Mouse (Mus musculus): ENCODE results near the gene Prdm2. TPM values are rescaled to one million over a fixed set of nuclear protein-coding genes. Genes with fewer than 3 reads are reported as not detected.

The Prdm2 gene
- polyA plus RNA-seq, 1 experiment from 2014 or later, result 5.2 TPM

DNA sequence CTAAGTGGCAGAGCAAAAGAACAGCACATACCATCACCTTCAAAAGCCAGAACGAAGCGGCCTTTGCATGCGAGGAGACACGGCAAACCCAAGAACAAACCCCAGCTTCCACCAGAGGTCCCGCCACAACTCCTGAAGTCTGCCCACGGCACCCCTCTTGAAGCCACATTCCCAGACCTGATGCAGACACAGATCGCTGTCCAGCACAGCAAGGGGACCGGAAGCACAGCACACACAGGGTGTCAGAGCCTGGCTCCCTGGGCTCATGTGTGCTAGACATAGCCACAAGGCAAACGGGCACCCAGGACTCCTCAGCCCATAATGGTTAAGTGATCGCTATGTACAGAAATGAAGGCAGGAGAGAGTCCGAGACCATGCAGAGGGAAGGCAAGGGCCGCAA, 96.9 kb downstream of the Prdm2 start:
- no peaks in the 10 kb centered on the region for H3K9me3 ChIP-seq (replicated peaks)
- no peak for ATAC-seq
- no peaks in the 10 kb centered on the region for H3K27me3 ChIP-seq (replicated peaks)
- WGBS (ENCODE audit: insufficient replicate concordance), result 75% methylated on average over 12 of the region's 12 CpGs
- peaks cover 13% of the 10 kb centered on the region; the same call in 1 of the 2 replicates for H3K4me1 ChIP-seq
- H3K9ac ChIP-seq, result no peak overlapping the region
- no peak overlapping the region for H3K4me3 ChIP-seq
- no peak overlapping the region for H3K4me2 ChIP-seq
- H3K27ac ChIP-seq, result no peak overlapping the region
- peaks cover 9% of the 10 kb centered on the region for H3K36me3 ChIP-seq

DNA sequence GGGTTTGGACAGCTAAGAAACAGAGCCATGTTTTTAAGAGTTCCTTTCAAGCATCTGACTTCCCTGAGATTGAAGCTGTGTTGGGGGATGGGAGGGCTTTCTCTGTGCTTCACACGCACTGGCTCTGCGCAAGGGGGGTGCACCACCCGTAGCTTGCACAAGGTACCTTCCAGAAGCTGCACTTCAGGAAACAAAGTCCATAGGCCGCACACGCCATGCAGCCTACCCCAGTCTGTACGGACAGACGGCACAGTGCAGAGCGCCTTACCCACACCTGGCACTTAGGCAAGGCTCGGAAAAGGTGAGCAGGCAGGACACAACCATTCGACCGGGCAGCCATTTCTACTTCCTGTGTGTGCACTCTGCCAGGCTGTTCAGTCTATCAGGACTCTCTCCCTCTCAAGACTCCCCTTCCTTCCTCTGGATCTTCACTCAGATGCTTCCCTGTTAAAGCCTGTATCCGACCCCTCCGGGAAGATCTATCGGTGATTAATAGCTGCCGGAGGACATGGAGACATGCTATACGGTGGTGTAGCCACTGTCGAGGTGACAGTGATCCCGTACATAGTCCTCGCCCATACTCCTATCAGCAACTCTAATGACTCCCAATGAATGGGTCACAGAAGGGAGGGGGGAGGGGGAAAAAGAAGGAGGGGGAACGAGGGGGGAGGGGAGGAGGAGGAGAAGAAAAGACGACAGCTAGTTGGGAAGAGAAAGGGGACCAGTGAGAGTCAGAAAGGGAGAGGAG, 98.4 kb downstream of the Prdm2 start:
- H3K36me3 ChIP-seq, result peaks cover 23% of the 10 kb centered on the region
- no peak overlapping the region for H3K27ac ChIP-seq
- WGBS (ENCODE audit: insufficient replicate concordance), result 74% methylated on average over 21 of the region's 21 CpGs
- no peak for ATAC-seq
- H3K27me3 ChIP-seq (replicated peaks), result no peaks in the 10 kb centered on the region
- H3K9ac ChIP-seq, result no peak overlapping the region
- peaks cover 13% of the 10 kb centered on the region; the same call in 1 of the 2 replicates for H3K4me1 ChIP-seq
- no peak overlapping the region for H3K4me2 ChIP-seq
- no peak overlapping the region for H3K4me3 ChIP-seq
- H3K9me3 ChIP-seq (replicated peaks), result no peaks in the 10 kb centered on the region

DNA sequence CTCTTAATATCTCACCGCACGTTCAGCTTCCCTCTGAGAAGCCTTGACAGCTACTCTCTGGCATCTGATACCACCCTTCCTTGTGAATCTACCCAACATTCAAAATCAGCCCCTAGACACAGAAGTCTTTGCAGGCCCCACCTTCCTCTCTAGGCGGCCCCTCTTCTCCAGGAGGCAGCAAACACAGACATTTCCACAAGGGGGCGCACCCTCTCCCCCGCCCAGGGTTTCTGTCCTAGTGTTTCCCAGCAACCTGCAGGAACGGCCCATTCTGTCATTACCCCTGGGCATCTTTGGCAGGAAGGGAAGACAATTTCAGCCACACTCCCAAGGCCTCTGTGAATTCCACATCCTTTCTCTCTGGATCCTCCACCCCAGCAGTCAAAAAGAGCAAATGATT, 99.8 kb downstream of the Prdm2 start:
- H3K9me3 ChIP-seq (replicated peaks), result no peaks in the 10 kb centered on the region
- H3K27ac ChIP-seq, result no peak overlapping the region
- no peak overlapping the region for H3K4me3 ChIP-seq
- H3K4me2 ChIP-seq, result no peak overlapping the region
- WGBS (ENCODE audit: insufficient replicate concordance), result 36% methylated on average over 6 of the region's 6 CpGs
- no peak for ATAC-seq
- H3K36me3 ChIP-seq, result peaks cover 34% of the 10 kb centered on the region
- H3K4me1 ChIP-seq, result peaks cover 20% of the 10 kb centered on the region
- no peak overlapping the region for H3K9ac ChIP-seq
- no peaks in the 10 kb centered on the region for H3K27me3 ChIP-seq (replicated peaks)

DNA sequence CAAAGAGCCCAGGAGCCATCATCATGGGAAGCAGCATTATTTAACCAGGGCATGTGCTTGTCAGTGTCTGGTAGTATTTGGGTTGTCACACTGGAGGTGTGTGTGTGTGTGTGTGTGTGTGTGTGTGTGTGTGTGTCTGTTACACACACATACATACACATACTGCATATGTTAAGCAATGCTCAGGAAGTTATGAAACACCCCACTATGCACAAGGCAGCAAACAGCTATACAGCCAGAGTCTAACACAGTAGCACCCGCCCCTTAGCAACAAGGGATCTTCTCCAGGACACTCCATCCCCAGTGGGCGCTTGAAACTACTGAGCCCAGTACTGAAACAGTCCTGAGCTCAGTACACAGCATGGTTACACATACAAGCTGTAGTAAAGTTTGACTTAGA, 100.4 kb downstream of the Prdm2 start:
- Histone ChIP-seq H3K27me3 (replicated peaks) (no peaks in the 10 kb centered on the region), H3K27ac (no peak overlapping the region), H3K36me3 (peaks cover 37% of the 10 kb centered on the region), H3K4me3 (no peak overlapping the region), H3K4me1 (peaks cover 24% of the 10 kb centered on the region), H3K4me2 (no peak overlapping the region), H3K9ac (no peak overlapping the region), H3K9me3 (replicated peaks) (no peaks in the 10 kb centered on the region)
- no peak for ATAC-seq
- WGBS (ENCODE audit: insufficient replicate concordance), result 76% methylated on average over 2 of the region's 2 CpGs

DNA sequence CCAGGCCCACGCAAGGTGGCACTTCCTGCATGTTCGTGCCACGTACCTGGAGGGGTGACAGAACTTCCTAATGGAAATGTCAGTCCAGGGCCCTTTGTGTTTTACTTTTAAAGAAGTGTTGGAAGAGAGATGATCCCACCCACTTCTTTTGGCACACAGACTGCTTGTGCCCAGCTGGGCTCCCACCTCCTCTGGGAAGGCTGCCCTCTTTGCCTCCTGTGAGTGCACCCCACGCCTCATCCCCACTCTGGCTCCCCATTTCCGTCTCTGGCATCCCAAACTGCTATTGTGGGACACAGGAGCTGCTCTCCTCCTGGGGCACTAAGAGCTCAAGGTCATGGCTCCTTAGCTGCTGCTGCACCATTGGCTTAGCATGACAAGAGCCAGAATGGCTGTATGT, 100.9 kb downstream of the Prdm2 start:
- Histone ChIP-seq H3K36me3 (peaks cover 37% of the 10 kb centered on the region), H3K9ac (no peak overlapping the region), H3K4me1 (peaks cover 24% of the 10 kb centered on the region), H3K4me2 (no peak overlapping the region), H3K27ac (no peak overlapping the region), H3K9me3 (replicated peaks) (no peaks in the 10 kb centered on the region), H3K4me3 (no peak overlapping the region), H3K27me3 (replicated peaks) (no peaks in the 10 kb centered on the region)
- ATAC-seq, result no peak
- WGBS (ENCODE audit: insufficient replicate concordance), result 75% methylated on average over 5 of the region's 5 CpGs

DNA sequence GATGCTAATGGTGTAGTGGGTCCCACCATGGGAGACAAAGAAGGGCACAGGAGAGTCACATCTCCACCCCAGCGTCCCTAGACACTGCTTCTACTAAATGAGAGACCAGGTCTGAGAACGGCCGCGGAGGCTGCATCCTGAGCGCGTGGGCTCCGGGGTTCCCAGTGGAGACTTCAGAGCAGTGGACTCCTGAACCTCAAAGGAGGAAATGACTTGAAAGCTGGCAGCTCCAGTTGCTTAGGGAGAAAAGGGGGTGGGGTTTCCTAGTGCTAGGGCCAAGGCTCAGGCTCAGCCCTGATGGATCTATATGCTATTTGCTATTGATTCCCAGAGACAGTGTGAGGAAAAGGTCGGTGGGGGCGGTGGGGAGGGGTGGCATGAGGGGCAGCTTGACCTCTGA, 104.2 kb downstream of the Prdm2 start:
- no peak overlapping the region for H3K27ac ChIP-seq
- ATAC-seq, result no peak
- 64% methylated on average over 9 of the region's 9 CpGs for WGBS (ENCODE audit: insufficient replicate concordance)

DNA sequence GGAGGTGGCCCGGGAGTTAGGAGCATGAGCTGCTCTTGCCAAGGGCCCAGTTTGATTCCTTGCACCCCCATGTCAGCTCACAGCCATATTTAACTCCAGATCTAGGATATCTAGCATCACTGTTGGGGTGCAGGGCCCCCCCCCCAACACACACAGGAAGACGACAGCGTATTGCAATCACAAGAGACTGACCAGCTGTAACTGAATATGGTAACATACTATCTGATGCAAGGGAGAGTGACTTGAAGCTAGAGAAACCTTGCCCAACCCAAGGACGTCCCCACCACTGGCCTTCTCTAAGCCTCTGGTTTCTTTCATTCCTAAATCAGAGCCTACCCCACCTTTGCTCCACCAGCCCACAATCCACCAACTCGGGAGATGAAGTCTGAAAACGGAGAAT, 105.8 kb downstream of the Prdm2 start:
- WGBS (ENCODE audit: insufficient replicate concordance), result 63% methylated on average over 6 of the region's 6 CpGs
- no peaks in the 10 kb centered on the region for H3K27me3 ChIP-seq (replicated peaks)
- H3K27ac ChIP-seq, result no peak overlapping the region
- no peak overlapping the region for H3K4me2 ChIP-seq
- H3K9ac ChIP-seq, result no peak overlapping the region
- no peak for ATAC-seq
- H3K4me3 ChIP-seq, result no peak overlapping the region
- peaks cover 37% of the 10 kb centered on the region for H3K36me3 ChIP-seq
- H3K9me3 ChIP-seq (replicated peaks), result no peaks in the 10 kb centered on the region
- peaks cover 11% of the 10 kb centered on the region; the same call in 1 of the 2 replicates for H3K4me1 ChIP-seq

More for the DNA sequence above, 104.2 kb downstream of the Prdm2 start:
- Histone ChIP-seq H3K9ac (no peak overlapping the region), H3K4me3 (no peak overlapping the region), H3K9me3 (replicated peaks) (no peaks in the 10 kb centered on the region), H3K27me3 (replicated peaks) (no peaks in the 10 kb centered on the region), H3K4me1 (peaks cover 18% of the 10 kb centered on the region), H3K36me3 (peaks cover 37% of the 10 kb centered on the region), H3K4me2 (no peak overlapping the region)

DNA sequence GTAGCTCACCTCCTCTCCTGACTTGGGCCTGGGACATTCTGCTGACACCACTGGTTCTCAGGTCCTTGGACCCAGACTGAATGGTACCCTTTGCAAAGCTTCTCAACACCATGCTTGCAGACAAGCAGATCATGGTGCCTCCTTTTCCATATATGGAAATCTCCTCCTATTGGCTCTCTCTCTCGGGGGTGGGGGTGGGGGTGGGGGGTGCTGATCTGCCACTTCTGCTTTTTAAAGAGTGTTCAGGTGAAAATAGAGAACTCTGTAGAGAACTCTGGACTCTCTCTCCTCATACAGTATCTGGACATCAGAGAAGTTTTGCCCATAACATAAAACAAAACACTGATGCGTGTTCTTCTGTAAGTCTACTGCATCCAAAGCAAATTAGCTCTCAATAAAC, 106.2 kb downstream of the Prdm2 start:
- H3K4me3 ChIP-seq, result no peak overlapping the region
- no peak overlapping the region for H3K4me2 ChIP-seq
- no peak for ATAC-seq
- H3K9me3 ChIP-seq (replicated peaks), result no peaks in the 10 kb centered on the region
- no peak overlapping the region for H3K27ac ChIP-seq
- H3K27me3 ChIP-seq (replicated peaks), result no peaks in the 10 kb centered on the region
- H3K4me1 ChIP-seq, result peaks cover 11% of the 10 kb centered on the region; the same call in 1 of the 2 replicates
- H3K36me3 ChIP-seq, result peaks cover 35% of the 10 kb centered on the region
- H3K9ac ChIP-seq, result no peak overlapping the region
- 37% methylated on average over 2 of the region's 2 CpGs for WGBS (ENCODE audit: insufficient replicate concordance)

DNA sequence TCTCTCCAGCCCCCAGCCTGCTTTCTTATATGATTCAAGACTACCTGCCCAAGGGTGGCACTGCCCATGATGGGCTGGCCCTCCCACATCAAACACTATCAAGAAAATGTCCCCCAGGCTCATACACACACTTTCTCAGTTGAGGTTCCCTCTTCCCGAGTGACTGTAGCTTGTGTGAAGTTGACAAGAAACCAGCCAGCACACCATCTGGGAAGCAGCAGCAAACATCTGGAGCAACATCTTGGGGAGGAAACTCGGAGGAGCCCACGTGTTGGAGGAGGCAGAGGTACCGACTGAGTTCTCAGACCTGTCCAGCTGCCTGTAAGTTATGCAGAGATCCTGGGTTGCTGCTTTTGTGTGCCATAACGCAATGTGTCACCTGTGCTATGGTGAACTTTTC, 108.1 kb downstream of the Prdm2 start:
- H3K9me3 ChIP-seq (replicated peaks), result no peaks in the 10 kb centered on the region
- H3K27ac ChIP-seq, result no peak overlapping the region
- H3K36me3 ChIP-seq, result peaks cover 17% of the 10 kb centered on the region
- no peak overlapping the region for H3K4me2 ChIP-seq
- H3K4me3 ChIP-seq, result no peak overlapping the region
- H3K9ac ChIP-seq, result no peak overlapping the region
- no peaks in the 10 kb centered on the region for H3K27me3 ChIP-seq (replicated peaks)
- 63% methylated on average over 5 of the region's 5 CpGs for WGBS (ENCODE audit: insufficient replicate concordance)
- no peak for ATAC-seq
- H3K4me1 ChIP-seq, result peaks cover 11% of the 10 kb centered on the region; the same call in 1 of the 2 replicates

DNA sequence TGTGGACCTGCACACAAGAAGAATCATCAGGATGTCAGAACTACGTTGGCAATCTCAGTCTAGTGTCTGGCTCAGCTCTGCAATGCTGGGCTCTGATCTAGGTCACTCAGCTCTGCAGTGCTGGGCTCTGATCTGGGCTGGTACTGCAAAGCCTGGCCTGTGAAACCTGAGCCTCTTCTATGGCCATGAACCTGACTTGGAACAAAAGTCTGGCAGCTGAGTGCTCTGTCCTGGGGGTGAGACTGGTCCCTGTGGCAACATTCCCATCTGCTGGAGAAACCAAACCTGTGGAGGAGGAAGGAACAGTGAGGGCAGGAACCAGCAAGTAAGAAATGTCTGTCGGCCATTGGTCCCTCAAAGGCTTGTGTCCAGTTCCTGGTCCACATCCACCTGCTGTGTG, 109.0 kb downstream of the Prdm2 start:
- H3K4me3 ChIP-seq, result no peak overlapping the region
- H3K4me2 ChIP-seq, result no peak overlapping the region
- no peak overlapping the region for H3K9ac ChIP-seq
- H3K27me3 ChIP-seq (replicated peaks), result no peaks in the 10 kb centered on the region
- no peak for ATAC-seq
- H3K27ac ChIP-seq, result no peak overlapping the region
- WGBS (ENCODE audit: insufficient replicate concordance), result 65% methylated on average over 2 of the region's 2 CpGs
- peaks cover 8% of the 10 kb centered on the region for H3K36me3 ChIP-seq
- peaks cover 9% of the 10 kb centered on the region; the same call in 1 of the 2 replicates for H3K4me1 ChIP-seq
- no peaks in the 10 kb centered on the region for H3K9me3 ChIP-seq (replicated peaks)

DNA sequence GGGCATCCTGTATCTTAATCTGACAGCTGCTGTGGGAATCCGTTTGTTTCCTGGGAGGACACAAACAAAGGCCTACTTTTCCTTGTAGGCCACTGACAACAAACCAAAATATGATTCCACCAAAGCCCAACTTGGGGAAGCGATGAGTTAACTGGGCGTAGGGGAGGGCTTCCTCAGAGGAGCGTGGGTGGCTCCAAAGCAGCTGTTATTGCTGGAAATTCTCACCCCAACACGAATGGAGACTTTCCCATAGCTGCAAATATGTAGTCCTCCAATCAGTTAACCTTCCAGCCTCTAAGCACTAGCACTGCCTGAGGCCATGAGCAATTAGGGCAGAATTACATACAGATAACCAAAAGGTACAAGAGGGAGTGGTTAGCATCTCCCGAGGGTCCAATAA, 112.6 kb downstream of the Prdm2 start:
- Histone ChIP-seq H3K9ac (no peak overlapping the region), H3K27me3 (replicated peaks) (no peaks in the 10 kb centered on the region), H3K4me1 (no peaks in the 10 kb centered on the region), H3K36me3 (no peaks in the 10 kb centered on the region), H3K4me2 (no peak overlapping the region), H3K27ac (no peak overlapping the region), H3K9me3 (replicated peaks) (no peaks in the 10 kb centered on the region), H3K4me3 (no peak overlapping the region)
- no peak for ATAC-seq
- 55% methylated on average over 6 of the region's 6 CpGs for whole genome bisulfite sequencing (ENCODE audit: insufficient replicate concordance)

DNA sequence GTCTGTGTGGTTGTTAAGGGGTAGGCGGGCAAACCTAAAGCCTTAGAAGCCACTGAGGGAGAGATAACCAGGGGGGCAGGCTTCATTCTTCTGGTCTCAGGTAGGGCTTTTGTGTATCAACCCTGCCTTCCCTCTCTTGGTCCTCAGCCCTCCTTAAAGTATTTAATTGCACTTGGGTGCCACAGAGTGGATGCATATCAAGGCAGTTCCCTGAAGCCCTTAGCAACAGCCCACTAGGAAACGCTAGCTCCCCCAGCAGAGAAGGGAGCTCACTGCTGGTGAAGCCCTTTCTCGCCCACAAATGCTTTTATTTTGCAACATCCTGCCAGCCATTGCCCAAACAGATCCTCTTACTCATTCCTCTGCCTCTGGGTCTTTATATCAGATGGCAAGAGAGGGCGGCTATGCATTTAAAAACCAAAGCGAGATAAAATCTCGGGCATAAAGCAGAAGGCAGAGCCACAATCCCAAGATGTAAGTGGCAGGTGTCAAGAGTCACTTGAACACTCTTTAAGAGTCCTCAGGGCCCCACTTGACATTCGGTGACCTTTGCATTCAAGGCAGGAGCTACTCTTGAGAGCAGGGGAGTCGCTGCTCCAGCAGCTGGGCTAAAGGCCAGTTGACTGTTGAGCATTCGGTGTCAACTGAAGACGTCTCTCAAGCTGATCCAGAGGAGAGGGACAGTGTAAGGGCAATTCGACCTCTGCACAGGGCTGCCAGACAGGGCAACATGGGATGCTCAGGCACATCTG, 113.3 kb downstream of the Prdm2 start:
- WGBS (ENCODE audit: insufficient replicate concordance), result 51% methylated on average over 11 of the region's 11 CpGs
- Histone ChIP-seq H3K9me3 (replicated peaks) (no peaks in the 10 kb centered on the region), H3K27me3 (replicated peaks) (no peaks in the 10 kb centered on the region), H3K27ac (no peak overlapping the region), H3K4me1 (no peaks in the 10 kb centered on the region), H3K4me2 (no peak overlapping the region), H3K36me3 (no peaks in the 10 kb centered on the region), H3K4me3 (no peak overlapping the region), H3K9ac (no peak overlapping the region)
- ATAC-seq, result no peak
